Mouse (Mus musculus) heart, embryonic 16.5 days (tissue): ENCODE data around the gene Nyap2. TPM values are rescaled to one million over a fixed set of nuclear protein-coding genes. Genes with fewer than 3 reads are reported as not detected.
"Not testable (repeated sequence)": the region's sequence is repeated elsewhere in the genome, so short reads cannot be mapped to it uniquely, and the experiment has no call there.

Source experiments
- ATAC-seq: fragments of 200-750 bp; cut with Nextera tagmentation; replicated peaks from 2 replicates; pipeline ENCODE4 v1.8.0; 2017; ENCODE audit warnings: moderate number of reproducible peaks; ENCODE audit not compliant: insufficient read depth, low FRiP score; ENCODE audit errors: extremely low read depth
- H3K27ac ChIP-seq: fragments of 300-500 bp; sonication (generic); 2 replicates; pipeline ENCODE4 v1.5.1; 2014; ENCODE audit warnings: mild to moderate bottlenecking, low read length, control low read depth, moderate library complexity
- H3K27me3 ChIP-seq: fragments of 300-500 bp; sonication (generic); 2 replicates; pipeline ENCODE4 v1.6.1; 2014; ENCODE audit warnings: low read length, mixed read lengths; ENCODE audit not compliant: control insufficient read depth, insufficient read depth
- H3K36me3 ChIP-seq: fragments of 300-500 bp; sonication (generic); 2 replicates; pipeline ENCODE4 v1.6.1; 2014; ENCODE audit not compliant: control insufficient read depth, insufficient read depth
- H3K4me1 ChIP-seq: fragments of 300-500 bp; sonication (generic); 2 replicates; pipeline ENCODE4 v1.6.1; 2014; ENCODE audit warnings: low read length, mixed read lengths; ENCODE audit not compliant: control insufficient read depth, insufficient read depth
- H3K4me2 ChIP-seq: fragments of 300-500 bp; sonication (generic); 2 replicates; pipeline ENCODE4 v1.6.1; 2014; ENCODE audit warnings: low read depth, mild to moderate bottlenecking, control low read depth, low read length
- H3K4me3 ChIP-seq: fragments of 300-500 bp; sonication (generic); 2 replicates; pipeline ENCODE4 v1.5.1; 2014; ENCODE audit warnings: mild to moderate bottlenecking, control low read depth, low read length
- H3K9ac ChIP-seq: fragments of 300-500 bp; sonication (generic); 2 replicates; pipeline ENCODE4 v1.6.1; 2014; ENCODE audit warnings: low read length, control low read depth
- H3K9me3 ChIP-seq: fragments of 300-500 bp; sonication (generic); replicated peaks from 2 replicates; pipeline ENCODE4 v1.6.1; 2016; ENCODE audit warnings: low read length; ENCODE audit not compliant: control insufficient read depth
- WGBS: fragments of 180-500 bp; shearing (Covaris S2); extraction: QIAGEN DNeasy Blood & Tissue Kit; methylation state at CpG from one replicate; pipeline ENCODE4 v1.1.7; 2014; 5-methylcytosine and 5-hydroxymethylcytosine counted together
- polyA plus RNA-seq: library from polyadenylated mRNA; unstranded; fragments of >200 nt; fragmentation: Nextera tagmentation; extraction: Ambion mirVana; gene quantifications from 2 replicates; pipeline ENCODE4 v1.2.1, GENCODE M21; 2015

Nyap2 gene
- polyA plus RNA-seq, 1 experiment from 2014 or later = 0.03 TPM

DNA sequence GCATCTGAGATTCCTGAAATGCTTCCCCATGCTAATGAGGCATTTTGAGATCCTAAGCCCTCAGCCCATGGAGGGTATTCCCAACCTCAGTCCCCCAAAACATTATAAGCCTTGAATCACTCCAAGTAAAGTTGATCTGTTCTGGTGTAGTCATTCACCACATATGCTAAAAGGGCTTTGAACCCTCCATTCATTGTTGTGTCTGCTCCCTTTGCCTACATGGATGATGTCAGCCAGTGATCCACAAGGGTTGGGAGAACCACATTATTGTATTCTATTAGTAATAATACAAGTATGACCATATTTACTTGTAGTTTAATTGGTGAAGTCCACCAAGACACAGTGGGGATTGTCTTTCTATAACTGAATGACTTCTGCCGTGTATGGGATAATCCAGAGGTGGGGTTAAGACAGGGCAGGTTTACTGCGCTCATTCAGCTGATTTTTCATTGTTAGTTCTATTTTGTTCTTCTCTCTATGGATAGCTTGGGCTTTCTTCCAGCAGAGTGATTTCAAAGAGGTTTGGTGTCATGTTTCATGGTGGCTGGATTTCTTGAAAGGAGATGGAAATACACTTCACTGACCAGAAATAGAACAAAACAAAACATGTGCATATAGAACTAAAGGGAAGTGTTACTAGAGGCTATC lies 155.1 kb downstream of the Nyap2 start:
- 46% methylated on average over 2 of the region's 2 CpGs for WGBS
- ATAC-seq = peak; percentile 49

GRCm38 (mm10) chr1:81232407-81232789 lies 155.6 kb downstream of the Nyap2 start:
- ATAC-seq, H3K4me3 ChIP-seq, H3K4me1 ChIP-seq, H3K9ac ChIP-seq, H3K4me2 ChIP-seq, H3K9me3 ChIP-seq, H3K36me3 ChIP-seq, H3K27me3 ChIP-seq: not testable (repeated sequence)
- 95% methylated on average over 5 of the region's 5 CpGs for WGBS
- peak overlapping the region; percentile 84 for H3K27ac ChIP-seq

More for the DNA sequence above, 155.1 kb downstream of the Nyap2 start:
- no peaks in the 10 kb centered on the region for H3K36me3 ChIP-seq
- peaks cover 2% of the 10 kb centered on the region; the same call in 1 of the 2 replicates for H3K4me1 ChIP-seq
- H3K27me3 ChIP-seq = no peaks in the 10 kb centered on the region
- no peak overlapping the region for H3K4me3 ChIP-seq
- H3K9ac ChIP-seq = no peak overlapping the region
- no peaks in the 10 kb centered on the region for H3K9me3 ChIP-seq
- peak overlapping the region; percentile 84 for H3K27ac ChIP-seq
- H3K4me2 ChIP-seq = no peak overlapping the region

DNA sequence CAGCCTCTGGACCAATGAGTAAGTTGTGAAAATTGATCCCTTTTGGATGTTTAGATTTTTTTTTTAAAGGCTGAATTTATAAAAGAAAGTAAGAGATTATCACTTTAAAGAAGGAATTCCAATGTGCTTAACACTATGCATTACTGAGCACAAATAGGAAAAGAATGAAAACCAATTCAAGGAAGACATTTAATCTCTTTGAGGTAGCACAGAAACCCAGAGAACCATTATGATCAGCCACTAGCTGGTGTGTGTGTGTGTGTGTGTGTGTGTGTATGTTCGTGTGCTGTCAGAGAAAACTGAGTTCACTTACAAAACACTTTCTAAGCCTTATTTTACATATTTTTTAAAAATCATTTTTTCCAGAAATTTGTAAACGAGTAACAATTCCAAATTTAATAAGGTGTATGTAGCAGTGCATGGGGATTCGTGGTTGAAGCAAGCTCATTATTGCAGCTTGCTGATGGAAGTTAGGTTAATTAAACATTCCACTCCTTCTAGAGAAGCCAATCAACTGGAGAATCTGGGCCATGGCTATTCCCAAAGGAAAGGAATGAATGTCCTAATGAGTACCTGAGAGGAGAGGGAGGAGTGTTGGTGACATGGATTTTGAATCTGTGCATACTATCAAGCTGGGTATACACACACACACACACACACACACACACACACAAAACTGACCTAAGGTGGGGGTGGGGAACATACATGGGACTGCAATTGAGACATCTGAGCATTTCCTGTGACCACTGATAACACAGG lies 171.9 kb downstream of the Nyap2 start:
- no peaks in the 10 kb centered on the region for H3K27me3 ChIP-seq

DNA sequence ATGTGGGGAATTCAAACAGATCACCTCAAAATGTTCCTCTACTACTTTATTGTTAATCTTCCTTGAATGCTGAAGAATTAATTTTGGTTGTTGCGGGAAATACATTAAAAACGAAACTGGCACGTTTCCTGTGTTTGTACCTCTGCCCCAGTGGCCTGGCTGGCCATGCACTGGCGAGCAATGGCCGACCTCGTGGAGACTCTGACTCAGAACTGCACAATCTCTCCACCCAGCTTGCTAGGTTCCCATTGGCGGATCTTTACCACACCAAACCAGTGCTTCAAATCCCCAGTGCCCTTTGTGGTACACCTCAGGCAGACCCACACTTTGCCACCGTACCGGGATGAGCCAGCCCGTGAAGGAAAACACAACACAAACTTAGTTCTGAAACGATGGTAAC lies 173.3 kb downstream of the Nyap2 start:
- H3K27me3 ChIP-seq = no peaks in the 10 kb centered on the region
- WGBS = 86% methylated on average over 11 of the region's 11 CpGs

More for the DNA sequence above, 171.9 kb downstream of the Nyap2 start:
- Histone ChIP-seq H3K4me3 (no peak overlapping the region), H3K36me3 (no peaks in the 10 kb centered on the region), H3K9me3 (no peaks in the 10 kb centered on the region), H3K4me2 (no peak overlapping the region), H3K27ac (no peak overlapping the region), H3K9ac (no peak overlapping the region), H3K4me1 (no peaks in the 10 kb centered on the region)
- 80% methylated on average over 3 of the region's 3 CpGs for WGBS
- no peak for ATAC-seq

DNA sequence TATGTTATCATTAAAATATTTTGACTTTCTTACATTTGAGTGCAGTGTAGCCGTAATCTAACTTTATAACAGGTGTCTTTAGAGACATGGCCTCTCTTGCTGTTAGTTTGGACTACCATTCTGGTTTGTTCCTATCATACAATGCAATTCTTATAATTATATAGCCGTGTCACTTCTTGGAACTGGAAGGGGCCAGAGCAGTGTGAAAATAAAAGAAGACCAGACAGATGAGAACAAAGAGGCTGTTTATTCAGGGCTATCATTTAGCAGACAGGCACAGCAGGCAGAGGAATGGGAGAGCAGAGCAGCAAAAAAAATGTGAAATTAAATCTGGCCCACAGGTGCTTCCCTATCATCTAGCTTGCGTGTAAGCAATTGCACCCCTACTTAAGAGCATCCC lies 189.7 kb downstream of the Nyap2 start:
- no peak overlapping the region for H3K27ac ChIP-seq
- ATAC-seq = no peak
- 67% methylated on average over 3 of the region's 3 CpGs for WGBS

More for the DNA sequence above, 173.3 kb downstream of the Nyap2 start:
- no peak overlapping the region for H3K9ac ChIP-seq
- H3K9me3 ChIP-seq = no peaks in the 10 kb centered on the region
- H3K4me3 ChIP-seq = no peak overlapping the region
- no peak for ATAC-seq
- no peaks in the 10 kb centered on the region for H3K36me3 ChIP-seq
- H3K27ac ChIP-seq = no peak overlapping the region
- H3K4me1 ChIP-seq = no peaks in the 10 kb centered on the region
- no peak overlapping the region for H3K4me2 ChIP-seq

GRCm38 (mm10) chr1:81280978-81281377 lies 204.2 kb downstream of the Nyap2 start:
- Histone ChIP-seq H3K27ac (no peak overlapping the region), H3K4me1 (peaks cover 5% of the 10 kb centered on the region; the same call in 1 of the 2 replicates), H3K27me3 (no peaks in the 10 kb centered on the region), H3K4me3 (no peak overlapping the region), H3K9ac (no peak overlapping the region), H3K36me3 (no peaks in the 10 kb centered on the region), H3K9me3 (no peaks in the 10 kb centered on the region), H3K4me2 (no peak overlapping the region)
- no peak for ATAC-seq
- 46% methylated on average over 9 of the region's 9 CpGs for WGBS

More for the DNA sequence above, 189.7 kb downstream of the Nyap2 start:
- H3K4me3 ChIP-seq = no peak overlapping the region
- no peaks in the 10 kb centered on the region for H3K36me3 ChIP-seq
- no peaks in the 10 kb centered on the region for H3K4me1 ChIP-seq
- no peaks in the 10 kb centered on the region for H3K9me3 ChIP-seq
- no peak overlapping the region for H3K4me2 ChIP-seq
- no peaks in the 10 kb centered on the region for H3K27me3 ChIP-seq
- no peak overlapping the region for H3K9ac ChIP-seq

- Histone ChIP-seq H3K4me3 (no peak overlapping the region), H3K4me2 (no peak overlapping the region), H3K4me1 (no peaks in the 10 kb centered on the region), H3K36me3 (no peaks in the 10 kb centered on the region), H3K27ac (no peak overlapping the region), H3K9me3 (no peaks in the 10 kb centered on the region), H3K9ac (no peak overlapping the region), H3K27me3 (no peaks in the 10 kb centered on the region)
- WGBS = 72% methylated on average over 3 of the region's 3 CpGs
- ATAC-seq = no peak
Measured at GRCm38 (mm10) chr1:81285633-81286032, 208.9 kb downstream of the Nyap2 start.

- Histone ChIP-seq H3K9me3 (no peaks in the 10 kb centered on the region), H3K4me1 (no peaks in the 10 kb centered on the region), H3K27ac (no peak overlapping the region), H3K4me3 (no peak overlapping the region), H3K36me3 (no peaks in the 10 kb centered on the region), H3K9ac (no peak overlapping the region), H3K27me3 (no peaks in the 10 kb centered on the region), H3K4me2 (no peak overlapping the region)
- no peak for ATAC-seq
Measured at GRCm38 (mm10) chr1:81287088-81287487, 210.3 kb downstream of the Nyap2 start.

DNA sequence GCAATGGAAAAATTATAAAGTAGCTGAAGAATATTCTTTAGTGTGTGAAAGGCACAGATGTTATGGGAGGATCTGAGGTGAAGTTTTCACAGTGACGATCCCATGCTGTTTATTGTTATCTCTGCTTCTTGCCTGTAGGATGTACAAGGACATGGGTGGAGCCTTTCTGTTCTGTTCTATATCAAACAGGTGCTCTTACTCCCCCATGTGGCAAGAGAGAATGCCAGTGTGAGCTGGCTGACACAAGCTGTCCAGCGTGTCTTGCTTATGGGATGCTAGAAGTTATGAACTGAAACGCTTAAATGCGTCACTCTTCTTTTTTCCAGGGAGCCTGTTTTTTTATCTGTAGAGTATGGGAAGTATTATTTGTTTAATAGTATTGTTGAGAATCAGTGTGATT lies 224.0 kb downstream of the Nyap2 start:
- 48% methylated on average over 4 of the region's 4 CpGs for WGBS
- no peak overlapping the region for H3K27ac ChIP-seq

More for the DNA sequence above, 224.0 kb downstream of the Nyap2 start:
- no peaks in the 10 kb centered on the region for H3K9me3 ChIP-seq
- no peak overlapping the region for H3K4me3 ChIP-seq
- no peak overlapping the region for H3K4me2 ChIP-seq
- H3K36me3 ChIP-seq = no peaks in the 10 kb centered on the region
- ATAC-seq = no peak
- no peak overlapping the region for H3K9ac ChIP-seq
- H3K4me1 ChIP-seq = no peaks in the 10 kb centered on the region
- no peaks in the 10 kb centered on the region for H3K27me3 ChIP-seq
